Mouse (Mus musculus) frontal cortex, adult (tissue): ENCODE data around the gene Elk4.

ENCODE experiments used
- ATAC-seq: cut with Nextera tagmentation; 2 replicates; pipeline ENCODE4 v1.9.2; 2017; ENCODE audit warnings: mild to moderate bottlenecking, moderate library complexity, mixed read lengths; ENCODE audit not compliant: low TSS enrichment

The Elk4 gene

DNA sequence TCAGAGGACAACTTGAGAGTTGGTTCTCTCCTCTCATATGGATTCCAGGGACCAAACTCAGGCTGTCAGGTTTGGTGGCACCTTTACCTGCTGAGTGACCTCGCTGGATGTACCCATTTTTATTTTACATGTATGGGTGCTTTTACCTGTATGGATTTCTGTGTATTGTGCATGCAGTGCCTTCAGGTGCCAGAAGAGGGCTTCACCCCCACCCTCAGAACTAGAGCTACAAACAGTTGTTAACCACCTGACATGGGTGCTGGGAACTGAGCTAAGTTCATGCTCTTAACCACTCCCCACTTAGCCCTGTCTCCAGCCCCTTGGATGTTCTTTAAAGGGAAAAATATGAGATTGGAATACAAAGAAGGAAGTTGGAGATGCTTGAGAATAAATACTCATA is 7.4 kb downstream of the Elk4 start:
- no peak for ATAC-seq

- no peak for ATAC-seq
Measured at GRCm38 (mm10) chr1:132016691-132017090, 9.3 kb downstream of the Elk4 start.

GRCm38 (mm10) chr1:132019876-132020275 is 12.5 kb downstream of the Elk4 start:
- ATAC-seq = no peak

DNA sequence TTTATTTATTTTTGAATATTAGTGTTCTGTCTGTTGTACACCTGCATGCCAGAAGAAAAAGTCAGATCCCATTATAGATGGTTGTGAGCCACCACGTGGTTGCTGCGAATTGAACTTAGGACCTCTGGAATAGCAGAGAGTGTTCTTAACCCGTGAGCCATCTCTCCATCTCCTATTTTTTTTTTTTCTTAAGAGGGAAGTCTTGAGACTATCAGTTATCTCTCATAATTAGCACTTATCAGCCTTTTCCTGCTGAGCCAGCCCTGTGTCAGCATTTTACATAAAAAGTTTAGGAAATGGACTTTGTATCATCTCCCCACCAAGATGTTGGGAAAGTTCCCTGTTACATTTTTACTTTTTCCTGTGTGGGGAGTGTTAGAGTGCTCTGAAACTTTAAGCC is 14.7 kb downstream of the Elk4 start:
- no peak for ATAC-seq

DNA sequence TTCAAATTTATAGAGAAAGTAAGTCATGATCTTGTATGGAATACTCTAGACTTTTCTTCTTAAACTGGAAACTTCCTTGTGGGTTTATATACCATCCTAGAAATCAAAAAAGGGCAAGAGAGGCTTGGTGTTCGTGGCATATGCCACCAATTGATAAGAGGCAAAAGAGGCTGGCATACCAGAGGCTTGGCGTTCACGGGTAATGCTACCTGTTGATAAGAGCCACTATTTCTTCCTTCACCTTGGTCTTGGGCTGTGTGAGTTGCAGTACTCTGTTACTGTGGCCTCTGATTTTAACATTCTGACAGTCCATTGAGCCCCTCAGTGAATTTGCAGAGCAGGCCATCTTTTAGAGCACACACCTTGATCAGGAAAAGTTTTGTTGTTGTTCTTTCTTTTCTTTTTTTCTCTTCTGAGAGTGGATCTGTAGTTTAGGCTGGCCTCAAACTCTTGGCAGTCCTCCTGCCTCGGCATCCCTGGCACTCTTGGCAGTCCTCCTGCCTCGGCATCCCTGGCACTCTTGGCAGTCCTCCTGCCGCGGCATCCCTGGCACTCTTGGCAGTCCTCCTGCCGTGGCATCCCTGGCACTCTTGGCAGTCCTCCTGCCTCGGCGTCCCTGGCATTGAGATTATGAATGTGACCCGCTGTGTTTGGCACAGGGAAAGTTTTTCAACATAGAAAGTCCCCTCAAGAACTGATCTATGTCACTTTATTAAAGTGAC is 19.7 kb downstream of the Elk4 start:
- ATAC-seq = no peak

GRCm38 (mm10) chr1:132027978-132028377 is 20.6 kb downstream of the Elk4 start:
- ATAC-seq = no peak

GRCm38 (mm10) chr1:132028413-132028812 is 21.0 kb downstream of the Elk4 start:
- ATAC-seq = no peak

- no peak for ATAC-seq
Measured at GRCm38 (mm10) chr1:132030574-132030973, 23.2 kb downstream of the Elk4 start.

GRCm38 (mm10) chr1:132032172-132032571 is 24.8 kb downstream of the Elk4 start:
- ATAC-seq = no peak

DNA sequence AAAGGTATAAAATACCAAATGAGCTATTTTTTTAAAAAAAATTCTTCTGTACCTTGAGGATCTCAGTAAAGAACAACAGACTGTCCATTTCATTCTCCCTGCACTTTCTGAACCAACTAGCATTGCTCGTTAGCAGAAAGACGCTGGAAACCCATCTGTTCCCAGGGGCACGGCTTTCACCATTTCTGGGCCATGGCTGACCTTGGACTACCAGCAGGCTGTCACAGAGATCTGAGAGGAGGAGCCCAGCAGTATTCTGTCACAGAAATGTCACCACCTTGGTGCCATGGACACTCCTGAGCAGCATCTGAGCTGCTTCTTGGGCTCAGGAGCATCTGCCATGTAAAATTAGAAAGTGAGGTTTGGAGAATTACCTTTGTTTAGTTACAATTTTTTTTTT is 30.3 kb downstream of the Elk4 start:
- ATAC-seq = no peak

DNA sequence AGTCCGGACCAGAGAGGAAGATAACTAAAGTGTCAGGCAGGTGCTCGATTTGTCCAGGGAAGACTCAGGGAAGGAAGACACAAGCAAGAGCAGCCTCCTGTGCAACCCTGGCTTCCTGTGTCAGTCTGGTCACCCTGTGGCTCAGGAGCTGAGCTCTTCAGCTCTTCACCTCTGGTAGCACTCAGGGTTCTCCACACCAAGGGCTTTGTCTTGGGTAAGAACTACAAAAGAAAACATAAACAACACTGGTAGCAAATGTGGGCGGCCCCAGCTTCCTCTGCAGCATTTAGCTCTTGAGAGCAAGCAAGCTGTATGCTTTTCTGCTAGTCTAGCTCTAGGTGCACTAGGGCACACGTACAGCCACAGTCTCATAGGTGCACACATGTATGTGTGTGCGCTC is 31.3 kb downstream of the Elk4 start:
- ATAC-seq = no peak

- no peak for ATAC-seq
Measured at GRCm38 (mm10) chr1:132040201-132040621, 32.8 kb downstream of the Elk4 start.

DNA sequence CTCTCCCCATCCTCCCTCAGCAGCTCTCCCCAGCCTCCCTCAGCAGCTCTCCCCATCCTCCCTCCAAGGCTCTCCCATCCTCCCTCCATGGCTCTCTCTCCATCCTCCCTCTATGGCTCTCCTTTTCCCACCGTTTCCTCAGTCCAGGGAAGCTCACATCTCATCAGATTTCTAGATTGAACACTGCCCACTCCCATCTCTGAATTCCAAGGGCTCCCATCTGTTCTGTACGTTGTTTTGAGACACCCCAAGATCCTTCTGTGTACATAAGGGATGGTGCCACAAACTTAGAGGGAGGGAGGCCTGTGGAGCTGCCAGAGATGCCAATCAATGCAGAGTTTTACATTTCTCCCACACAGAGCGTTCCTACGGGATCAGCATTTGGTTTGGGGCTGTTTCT is 36.4 kb downstream of the Elk4 start:
- peak; percentile 75 for ATAC-seq

DNA sequence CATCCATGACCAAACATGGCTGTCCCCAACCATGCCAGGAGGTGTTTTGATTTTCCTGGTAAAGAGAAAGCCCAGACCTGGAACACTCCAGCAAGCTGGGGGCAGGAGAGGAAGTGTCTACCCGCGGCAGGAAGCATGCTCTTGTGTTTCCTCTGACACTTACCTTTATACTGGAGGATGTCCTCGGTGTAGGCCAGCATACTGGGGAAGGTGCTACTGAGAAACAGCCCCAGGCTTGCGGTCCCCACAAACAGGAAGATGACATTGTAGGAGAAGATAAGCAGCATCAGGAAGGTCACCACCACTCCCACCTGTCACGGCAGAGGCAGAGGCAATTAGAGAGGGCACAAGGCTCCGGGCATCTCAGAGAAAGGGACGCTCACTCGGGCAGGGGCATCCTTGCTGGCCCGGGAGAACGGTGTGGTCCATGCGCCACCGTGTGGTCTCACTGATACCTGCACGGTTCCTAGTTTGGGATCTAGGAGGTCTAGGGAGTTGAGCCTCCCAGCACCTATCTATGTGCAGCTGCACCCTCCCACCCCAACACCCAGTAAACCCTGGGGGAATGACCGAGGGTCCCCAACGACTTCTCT is 38.8 kb downstream of the Elk4 start:
- peak; percentile 68 for ATAC-seq

- ATAC-seq = no peak
Measured at GRCm38 (mm10) chr1:132051746-132052145, 44.3 kb downstream of the Elk4 start.

GRCm38 (mm10) chr1:132054387-132054786 is 47.0 kb downstream of the Elk4 start:
- ATAC-seq = no peak

DNA sequence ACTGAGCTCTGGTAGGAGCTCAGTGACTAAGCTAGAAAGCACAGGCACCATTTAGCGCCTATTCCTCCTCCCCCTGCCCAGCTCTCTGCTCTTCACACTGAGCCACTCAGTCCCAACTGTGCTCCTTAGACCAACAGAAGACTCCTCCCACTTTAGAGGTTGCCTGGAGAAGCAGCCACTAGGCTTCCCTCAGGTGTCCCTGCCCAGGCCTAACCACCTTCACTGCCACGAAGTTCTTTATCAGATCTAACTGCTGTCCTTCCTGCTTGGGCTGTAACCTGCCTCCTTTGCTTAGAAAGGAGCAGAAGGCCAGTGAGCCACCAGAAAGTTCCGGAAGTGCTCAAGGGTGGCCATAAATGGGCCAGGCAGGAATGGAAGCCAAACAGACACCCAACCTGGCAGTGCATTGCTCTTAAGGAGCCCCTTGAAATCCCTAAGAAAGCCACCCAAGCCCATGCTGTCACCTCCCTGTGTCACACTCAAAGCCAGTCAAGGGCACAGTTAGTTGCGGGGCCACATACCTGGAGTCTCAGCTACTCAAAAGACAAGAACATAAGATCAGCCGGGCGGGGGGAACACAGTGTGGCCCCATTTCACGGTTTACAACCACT is 47.8 kb downstream of the Elk4 start:
- no peak for ATAC-seq

GRCm38 (mm10) chr1:132058558-132058957 is 51.2 kb downstream of the Elk4 start:
- ATAC-seq = no peak

- no peak for ATAC-seq
Measured at GRCm38 (mm10) chr1:132060036-132060769, 52.8 kb downstream of the Elk4 start.

- ATAC-seq = no peak
Measured at GRCm38 (mm10) chr1:132061750-132062541, 54.5 kb downstream of the Elk4 start.

- ATAC-seq = no peak
Measured at GRCm38 (mm10) chr1:132063096-132063495, 55.7 kb downstream of the Elk4 start.

DNA sequence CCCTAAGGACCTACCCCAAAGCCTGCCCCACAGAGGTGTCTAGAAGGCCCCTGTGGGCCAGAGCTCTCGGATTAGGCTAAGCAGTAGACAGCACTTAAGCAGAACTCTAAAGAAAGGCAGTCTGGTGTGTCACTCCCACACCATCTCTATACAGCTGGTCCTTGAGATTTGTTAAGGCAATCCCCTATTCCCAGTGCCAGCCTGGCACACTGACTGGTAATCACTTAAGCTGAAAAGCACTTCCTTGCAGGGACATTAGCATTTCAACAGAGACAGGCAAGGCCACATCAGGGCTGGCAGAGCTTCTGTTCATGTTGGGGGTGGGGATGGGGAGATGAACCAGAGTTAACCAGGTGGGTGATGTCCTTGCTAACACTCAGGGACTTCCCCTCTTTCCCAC is 57.6 kb downstream of the Elk4 start:
- ATAC-seq = peak; percentile 64
